Mouse (Mus musculus): ENCODE data around the gene Odf3l2. TPM values are rescaled to one million over a fixed set of nuclear protein-coding genes. Genes with fewer than 3 reads are reported as not detected.

Odf3l2 gene
- polyA plus RNA-seq, 1 experiment from 2014 or later = not detected

DNA sequence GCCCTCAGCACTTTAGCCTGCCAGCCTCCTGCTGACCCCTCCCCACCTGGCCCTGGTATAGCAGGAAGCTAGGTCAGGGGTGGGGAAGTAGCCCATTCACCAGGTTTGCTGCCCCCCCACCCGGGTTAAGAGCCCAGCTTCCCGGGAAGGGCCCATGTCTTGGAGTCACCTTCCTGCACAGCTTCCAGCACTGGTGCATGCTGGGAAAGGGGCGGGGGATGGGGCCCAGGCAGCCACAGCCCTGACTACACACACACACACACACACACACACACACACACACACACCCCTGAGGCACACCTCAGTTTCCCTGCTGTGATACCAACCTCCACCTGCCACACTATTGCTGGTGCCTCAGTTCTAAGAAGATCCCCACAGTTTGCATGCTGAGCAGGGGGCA, 16.3 kb upstream of the Odf3l2 start:
- DNase-seq (ENCODE audit: low spot score) = peak; percentile 43
- 32% methylated on average over 3 of the region's 3 CpGs for WGBS
- H3K4me2 ChIP-seq (replicated peaks; ENCODE audit: low read depth) = no peak overlapping the region
- no peak overlapping the region for H3K27ac ChIP-seq (replicated peaks)
- H3K36me3 ChIP-seq (ENCODE audit: control insufficient read depth, insufficient read depth, low read length) = no peaks in the 10 kb centered on the region
- no peaks in the 10 kb centered on the region for H3K27me3 ChIP-seq (ENCODE audit: control insufficient read depth, insufficient read depth, low read length)
- ATAC-seq (ENCODE audit: low FRiP score, low TSS enrichment) = peak; percentile 33; the same call in 1 of the 2 replicates
- no peak overlapping the region for H3K4me3 ChIP-seq (ENCODE audit: low read depth, low read length)
- H3K9me3 ChIP-seq (ENCODE audit: control insufficient read depth, low read length) = no peaks in the 10 kb centered on the region
- no peak overlapping the region for H3K9ac ChIP-seq (ENCODE audit: low read length)
- TF ChIP-seq EP300 (optimal IDR thresholded peaks at IDR 0.05) (no peak), CTCF (IDR thresholded peaks at IDR 0.05; ENCODE audit: low read depth) (no peak)
- no peaks in the 10 kb centered on the region for H3K4me1 ChIP-seq (replicated peaks; ENCODE audit: control insufficient read depth, insufficient read depth)

DNA sequence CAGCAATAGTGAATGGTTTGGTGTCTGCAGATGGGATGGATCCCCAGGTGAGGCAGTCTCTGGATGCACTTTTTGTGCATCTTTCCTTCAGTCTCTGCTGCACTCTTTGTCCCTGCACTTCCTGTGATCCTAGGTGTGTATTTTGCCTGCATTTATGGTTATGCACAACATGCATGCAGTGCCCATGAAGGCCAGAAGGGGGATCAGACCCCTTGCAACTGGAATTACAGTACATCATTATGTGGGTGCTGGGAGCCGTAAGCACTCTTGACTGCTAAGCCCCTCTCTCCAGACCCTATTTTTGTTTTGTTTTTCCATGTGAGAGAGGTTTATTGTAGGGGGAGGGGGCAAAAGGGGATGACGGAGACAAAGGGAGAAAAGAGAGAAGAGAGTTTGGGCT, 14.8 kb upstream of the Odf3l2 start:
- H3K36me3 ChIP-seq (ENCODE audit: control insufficient read depth, insufficient read depth, low read length) = no peaks in the 10 kb centered on the region

DNA sequence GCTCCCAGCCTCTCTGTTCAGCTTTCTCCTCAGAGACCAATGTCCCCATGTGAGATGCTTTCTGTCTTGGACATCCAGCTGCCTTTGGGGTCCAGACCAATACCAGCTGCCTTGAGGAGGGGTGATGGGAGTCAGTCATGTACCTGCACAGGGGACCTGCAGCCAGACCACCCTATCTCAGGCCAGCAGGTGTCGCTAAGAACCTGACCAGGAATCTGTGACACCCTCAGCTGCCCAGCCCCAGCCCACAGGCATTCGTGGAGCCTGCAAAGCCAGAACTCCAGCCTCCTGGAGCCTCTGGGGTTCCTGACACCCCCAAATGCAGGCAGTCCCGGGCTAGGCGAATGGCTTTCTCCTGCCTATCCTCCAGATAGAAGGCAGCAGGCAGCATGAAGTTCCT, 13.3 kb upstream of the Odf3l2 start:
- Histone ChIP-seq H3K4me1 (replicated peaks; ENCODE audit: control insufficient read depth, insufficient read depth) (no peaks in the 10 kb centered on the region), H3K4me3 (ENCODE audit: low read depth, low read length) (no peak overlapping the region), H3K4me2 (replicated peaks; ENCODE audit: low read depth) (no peak overlapping the region), H3K27ac (replicated peaks) (no peak overlapping the region), H3K9ac (ENCODE audit: low read length) (no peak overlapping the region; the same call in 1 of the 2 replicates), H3K27me3 (ENCODE audit: control insufficient read depth, insufficient read depth, low read length) (no peaks in the 10 kb centered on the region; the same call in 1 of the 2 replicates), H3K9me3 (ENCODE audit: control insufficient read depth, low read length) (no peaks in the 10 kb centered on the region), H3K36me3 (ENCODE audit: control insufficient read depth, insufficient read depth, low read length) (no peaks in the 10 kb centered on the region)
- no peak for TF ChIP-seq EP300 (optimal IDR thresholded peaks at IDR 0.05)
- TF ChIP-seq CTCF (IDR thresholded peaks at IDR 0.05; ENCODE audit: low read depth) = peak; percentile 62
- DNase-seq (ENCODE audit: low spot score) = peak; percentile 54
- ATAC-seq (ENCODE audit: low FRiP score, low TSS enrichment) = no peak
- WGBS = 15% methylated on average over 4 of the region's 4 CpGs

More for the DNA sequence above, 14.8 kb upstream of the Odf3l2 start:
- DNase-seq (ENCODE audit: low spot score) (peak; percentile 17), ATAC-seq (ENCODE audit: low FRiP score, low TSS enrichment) (no peak)
- no peak overlapping the region for H3K27ac ChIP-seq (replicated peaks)
- TF ChIP-seq EP300 (optimal IDR thresholded peaks at IDR 0.05) (no peak), CTCF (IDR thresholded peaks at IDR 0.05; ENCODE audit: low read depth) (peak; percentile 58)
- H3K27me3 ChIP-seq (ENCODE audit: control insufficient read depth, insufficient read depth, low read length) = no peaks in the 10 kb centered on the region; the same call in 1 of the 2 replicates
- H3K4me1 ChIP-seq (replicated peaks; ENCODE audit: control insufficient read depth, insufficient read depth) = no peaks in the 10 kb centered on the region
- no peak overlapping the region for H3K9ac ChIP-seq (ENCODE audit: low read length)
- no peaks in the 10 kb centered on the region for H3K9me3 ChIP-seq (ENCODE audit: control insufficient read depth, low read length)
- WGBS = 76% methylated on average over 2 of the region's 2 CpGs
- H3K4me3 ChIP-seq (ENCODE audit: low read depth, low read length) = no peak overlapping the region
- no peak overlapping the region for H3K4me2 ChIP-seq (replicated peaks; ENCODE audit: low read depth)

DNA sequence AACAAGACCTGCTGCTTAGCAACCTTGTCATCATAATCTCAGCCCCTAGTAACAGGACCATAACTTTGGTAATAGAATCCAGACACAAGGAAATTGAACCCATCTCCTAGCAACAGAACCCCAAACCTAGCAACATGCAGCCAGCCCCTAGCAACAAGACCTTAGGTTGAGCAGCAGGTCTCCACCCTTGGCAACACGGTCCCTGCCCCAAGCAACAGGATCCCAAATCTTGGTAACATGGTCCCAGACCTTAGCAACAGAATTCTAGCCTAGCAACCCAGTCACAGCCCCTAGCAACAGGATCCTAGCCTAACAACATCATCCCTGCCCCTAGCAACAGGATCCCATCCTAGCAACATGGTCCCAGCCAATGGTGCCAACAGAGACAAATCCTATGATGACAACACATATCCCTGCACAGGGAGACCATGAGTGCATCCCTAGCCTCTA, 9.4 kb upstream of the Odf3l2 start:
- no peak overlapping the region for H3K4me3 ChIP-seq (ENCODE audit: low read depth, low read length)
- H3K4me1 ChIP-seq (replicated peaks; ENCODE audit: control insufficient read depth, insufficient read depth) = no peaks in the 10 kb centered on the region
- H3K36me3 ChIP-seq (ENCODE audit: control insufficient read depth, insufficient read depth, low read length) = no peaks in the 10 kb centered on the region
- WGBS = 47% methylated on average over 1 of the region's 1 CpGs
- DNase-seq (ENCODE audit: low spot score) (no peak), ATAC-seq (ENCODE audit: low FRiP score, low TSS enrichment) (no peak)
- TF ChIP-seq CTCF (IDR thresholded peaks at IDR 0.05; ENCODE audit: low read depth) = no peak
- TF ChIP-seq EP300 (optimal IDR thresholded peaks at IDR 0.05) = no peak
- H3K27ac ChIP-seq (replicated peaks) = no peak overlapping the region
- no peaks in the 10 kb centered on the region; the same call in 1 of the 2 replicates for H3K27me3 ChIP-seq (ENCODE audit: control insufficient read depth, insufficient read depth, low read length)
- H3K9me3 ChIP-seq (ENCODE audit: control insufficient read depth, low read length) = no peaks in the 10 kb centered on the region
- no peak overlapping the region for H3K9ac ChIP-seq (ENCODE audit: low read length)
- no peak overlapping the region for H3K4me2 ChIP-seq (replicated peaks; ENCODE audit: low read depth)

- no peak for DNase-seq (ENCODE audit: low spot score)
- no peak for ATAC-seq (ENCODE audit: low FRiP score, low TSS enrichment)
- Histone ChIP-seq H3K4me2 (replicated peaks; ENCODE audit: low read depth) (no peak overlapping the region), H3K27me3 (ENCODE audit: control insufficient read depth, insufficient read depth, low read length) (no peaks in the 10 kb centered on the region; the same call in 1 of the 2 replicates), H3K9ac (ENCODE audit: low read length) (no peak overlapping the region), H3K27ac (replicated peaks) (no peak overlapping the region), H3K4me1 (replicated peaks; ENCODE audit: control insufficient read depth, insufficient read depth) (no peaks in the 10 kb centered on the region), H3K4me3 (ENCODE audit: low read depth, low read length) (no peak overlapping the region), H3K36me3 (ENCODE audit: control insufficient read depth, insufficient read depth, low read length) (no peaks in the 10 kb centered on the region), H3K9me3 (ENCODE audit: control insufficient read depth, low read length) (no peaks in the 10 kb centered on the region)
- TF ChIP-seq CTCF (IDR thresholded peaks at IDR 0.05; ENCODE audit: low read depth) = no peak
- no peak for TF ChIP-seq EP300 (optimal IDR thresholded peaks at IDR 0.05)
- WGBS = 54% methylated on average over 7 of the region's 7 CpGs
Measured at GRCm38 (mm10) chr10:79652789-79653188, 7.3 kb upstream of the Odf3l2 start.

DNA sequence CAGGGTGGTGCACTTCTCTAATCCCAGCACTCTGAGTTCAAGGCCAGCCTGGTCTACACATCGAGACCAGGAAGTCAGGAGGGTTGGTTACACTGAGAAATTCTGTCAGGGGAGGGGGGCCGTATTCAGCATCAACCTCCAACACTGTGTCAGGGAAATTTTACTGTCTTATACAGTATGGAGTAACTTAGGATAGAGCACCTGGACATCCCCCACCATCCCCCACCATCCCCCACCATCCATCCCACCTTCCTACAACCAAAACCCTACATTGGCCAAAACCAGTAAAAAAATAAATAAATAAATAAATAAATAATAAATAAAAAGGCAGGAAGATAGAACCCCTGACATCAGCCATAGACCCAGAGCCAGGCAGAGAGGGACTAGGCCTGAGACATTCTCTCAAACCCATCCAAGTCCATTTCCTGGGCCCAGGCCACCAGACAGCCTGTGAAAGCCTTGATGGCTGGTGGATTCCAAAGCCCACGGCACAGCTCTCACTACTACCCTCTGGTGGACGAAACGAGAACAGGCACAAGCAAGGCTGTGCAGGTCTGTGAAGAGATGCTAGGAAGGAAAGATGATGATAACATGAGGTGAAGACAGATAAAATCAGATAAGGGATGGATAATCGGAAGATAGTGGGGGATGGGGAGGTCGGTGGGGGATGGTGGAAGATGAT, 3.7 kb upstream of the Odf3l2 start:
- DNase-seq (ENCODE audit: low spot score) (peak; percentile 82), ATAC-seq (ENCODE audit: low FRiP score, low TSS enrichment) (peak; percentile 76)
- Histone ChIP-seq H3K9ac (ENCODE audit: low read length) (no peak overlapping the region), H3K4me3 (ENCODE audit: low read depth, low read length) (no peak overlapping the region), H3K27me3 (ENCODE audit: control insufficient read depth, insufficient read depth, low read length) (no peaks in the 10 kb centered on the region), H3K27ac (replicated peaks) (no peak overlapping the region), H3K4me2 (replicated peaks; ENCODE audit: low read depth) (no peak overlapping the region), H3K9me3 (ENCODE audit: control insufficient read depth, low read length) (no peaks in the 10 kb centered on the region), H3K36me3 (ENCODE audit: control insufficient read depth, insufficient read depth, low read length) (no peaks in the 10 kb centered on the region), H3K4me1 (replicated peaks; ENCODE audit: control insufficient read depth, insufficient read depth) (no peaks in the 10 kb centered on the region)
- WGBS = 26% methylated on average over 7 of the region's 7 CpGs
- TF ChIP-seq CTCF (IDR thresholded peaks at IDR 0.05; ENCODE audit: low read depth) (peak; percentile 98), EP300 (optimal IDR thresholded peaks at IDR 0.05) (no peak)
